Mouse (Mus musculus) liver, embryonic 11.5 days (tissue): ENCODE results near the gene Akt1. TPM values are rescaled to one million over a fixed set of nuclear protein-coding genes. Genes with fewer than 3 reads are reported as not detected.

Experiments
- ATAC-seq: fragments of 200-750 bp; cut with Nextera tagmentation; replicated peaks from 2 replicates; pipeline ENCODE4 v1.8.0; 2017; ENCODE audit warnings: moderate number of reproducible peaks, mild to moderate bottlenecking, moderate TSS enrichment, moderate library complexity; ENCODE audit not compliant: low FRiP score
- DNase-seq: peaks from one replicate; pipeline ENCODE4 v3.0.0-alpha.2; 2017; ENCODE audit warnings: low spot score
- H3K27ac ChIP-seq: fragments of 300-500 bp; sonication (generic); 2 replicates; pipeline ENCODE4 v1.5.1; 2014; ENCODE audit warnings: mild to moderate bottlenecking, low read depth, low read length, control low read depth
- H3K27me3 ChIP-seq: fragments of 300-500 bp; sonication (generic); replicated peaks from 2 replicates; pipeline ENCODE4 v1.6.1; 2014; ENCODE audit warnings: low read length, mixed read lengths; ENCODE audit not compliant: control insufficient read depth, insufficient read depth
- H3K36me3 ChIP-seq: fragments of 300-500 bp; sonication (generic); 2 replicates; pipeline ENCODE4 v1.6.1; 2014; ENCODE audit warnings: mild to moderate bottlenecking, low read length, moderate library complexity, mixed read lengths; ENCODE audit not compliant: control insufficient read depth, insufficient read depth
- H3K4me1 ChIP-seq: fragments of 300-500 bp; sonication (generic); replicated peaks from 2 replicates; pipeline ENCODE4 v1.6.1; 2014; ENCODE audit warnings: low read length, mixed read lengths; ENCODE audit not compliant: control insufficient read depth, insufficient read depth
- H3K4me2 ChIP-seq: fragments of 300-500 bp; sonication (generic); 2 replicates; pipeline ENCODE4 v1.6.1; 2014; ENCODE audit warnings: mild to moderate bottlenecking, control low read depth, moderate library complexity
- H3K4me3 ChIP-seq: fragments of 300-500 bp; sonication (generic); 2 replicates; pipeline ENCODE4 v1.5.1; 2014; ENCODE audit warnings: low read depth, low read length, control low read depth
- H3K9ac ChIP-seq: fragments of 300-500 bp; sonication (generic); 2 replicates; pipeline ENCODE4 v1.6.1; 2014; ENCODE audit warnings: low read depth, low read length, control low read depth
- H3K9me3 ChIP-seq: fragments of 300-500 bp; sonication (generic); 2 replicates; pipeline ENCODE4 v1.6.1; 2016; ENCODE audit warnings: low read length, inconsistent platforms, mixed read lengths; ENCODE audit not compliant: control insufficient read depth
- WGBS: fragments of 180-500 bp; shearing (Covaris S2); extraction: QIAGEN DNeasy Blood & Tissue Kit; methylation state at CpG from one replicate; pipeline ENCODE4 v1.1.7; 2014; 5-methylcytosine and 5-hydroxymethylcytosine counted together
- polyA plus RNA-seq: library from polyadenylated mRNA; unstranded; fragments of >200 nt; fragmentation: Nextera tagmentation; extraction: Ambion mirVana; gene quantifications from 2 replicates; pipeline ENCODE4 v1.2.1, GENCODE M21; 2014

Gene Akt1
- polyA plus RNA-seq, 1 experiment from 2014 or later, result 62.9 TPM

DNA sequence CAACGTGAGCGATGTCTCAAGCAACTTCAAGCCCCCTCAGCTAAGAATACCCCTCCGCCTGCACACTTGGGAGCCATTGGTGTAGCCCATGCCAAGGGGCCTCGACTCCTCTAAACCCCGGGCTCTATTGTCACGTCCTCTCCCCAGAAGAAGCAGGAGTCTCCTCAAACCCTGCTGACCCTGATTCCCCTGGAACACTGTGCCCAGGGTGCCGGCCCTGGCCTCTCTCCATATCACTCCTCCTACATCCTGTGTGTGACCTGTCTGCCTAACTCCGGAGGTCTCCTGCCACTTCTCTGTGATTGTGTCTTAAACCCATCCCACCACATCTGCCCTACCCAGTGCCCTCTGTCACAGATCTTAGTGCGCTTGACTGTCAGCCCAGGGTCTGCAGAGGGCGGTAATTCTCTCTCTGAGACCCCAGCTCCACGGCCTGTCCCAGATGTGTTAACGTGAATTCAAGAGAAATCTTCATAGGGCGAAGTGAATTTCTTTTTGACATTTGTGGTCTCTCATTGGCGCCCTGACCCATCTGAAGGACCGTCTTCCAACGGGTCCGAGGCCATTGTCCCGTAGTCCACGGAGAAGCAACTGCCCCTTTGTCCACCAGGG is 3.4 kb upstream of the Akt1 start:
- peaks cover 57% of the 10 kb centered on the region for H3K27me3 ChIP-seq
- H3K27ac ChIP-seq, result no peak overlapping the region

GRCm38 (mm10) chr12:112677076-112677475 is 2.4 kb upstream of the Akt1 start:
- H3K9ac ChIP-seq, result no peak overlapping the region
- no peak overlapping the region for H3K4me2 ChIP-seq
- no peak overlapping the region for H3K27ac ChIP-seq
- no peak for DNase-seq
- no peaks in the 10 kb centered on the region for H3K9me3 ChIP-seq
- no peaks in the 10 kb centered on the region for H3K36me3 ChIP-seq
- 63% methylated on average over 5 of the region's 5 CpGs for WGBS
- no peak for ATAC-seq
- H3K4me1 ChIP-seq, result peaks cover 28% of the 10 kb centered on the region
- peaks cover 48% of the 10 kb centered on the region for H3K27me3 ChIP-seq
- no peak overlapping the region for H3K4me3 ChIP-seq

More for the DNA sequence above, 3.4 kb upstream of the Akt1 start:
- Histone ChIP-seq H3K9ac (0 out of 2 replicates have a peak overlapping the region, but pooled peaks have one; percentile 67), H3K4me3 (peak overlapping the region; percentile 77), H3K4me2 (peak overlapping the region; percentile 98), H3K4me1 (peaks cover 18% of the 10 kb centered on the region), H3K36me3 (no peaks in the 10 kb centered on the region), H3K9me3 (no peaks in the 10 kb centered on the region)
- WGBS, result 24% methylated on average over 19 of the region's 19 CpGs
- no peak for ATAC-seq
- no peak for DNase-seq

DNA sequence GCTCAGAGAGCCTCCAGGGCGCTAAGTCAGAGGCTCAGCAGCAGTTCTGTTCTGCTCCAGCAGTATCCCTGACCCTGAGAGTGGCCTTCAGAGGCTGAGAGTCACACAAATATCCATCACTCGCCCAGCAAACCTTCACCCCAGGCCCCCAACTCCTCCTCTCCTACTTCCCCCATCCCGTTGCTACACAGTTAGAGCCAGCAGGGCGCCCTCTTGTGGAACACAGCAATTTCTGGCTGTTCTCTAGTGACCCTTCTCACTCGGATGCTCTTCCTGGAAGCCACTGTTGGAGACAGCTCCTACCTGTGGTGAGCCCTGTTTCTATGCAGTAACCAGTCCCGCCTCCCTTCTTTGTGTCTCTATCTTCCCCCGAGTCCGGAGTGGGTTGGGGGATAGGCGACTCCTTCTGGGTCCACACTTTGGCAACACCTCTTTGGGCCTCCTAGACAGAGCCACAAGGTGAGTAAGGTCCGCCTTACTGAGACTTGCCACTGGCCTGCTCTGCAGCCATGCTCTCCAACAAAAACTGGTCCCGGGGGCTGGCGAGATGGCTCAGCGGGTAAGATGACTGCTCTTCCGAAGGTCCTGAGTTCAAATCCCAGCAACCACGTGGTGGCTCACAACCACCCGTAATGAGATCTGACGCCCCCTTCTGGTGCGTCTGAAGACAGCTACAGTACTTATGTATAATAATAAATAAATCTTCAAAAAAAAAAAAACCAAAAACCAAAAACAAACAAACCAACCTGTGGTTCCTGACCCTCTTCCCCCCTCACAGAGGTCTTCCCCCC is 756 bp upstream of the Akt1 start:
- Histone ChIP-seq H3K27ac (peak overlapping the region; percentile 94), H3K9me3 (no peaks in the 10 kb centered on the region), H3K27me3 (peaks cover 34% of the 10 kb centered on the region), H3K36me3 (no peaks in the 10 kb centered on the region; the same call in 1 of the 2 replicates), H3K4me2 (peak overlapping the region; percentile 94), H3K4me3 (peak overlapping the region; percentile 98), H3K4me1 (peaks cover 44% of the 10 kb centered on the region), H3K9ac (peak overlapping the region; percentile 97)
- ATAC-seq (peak; percentile 62), DNase-seq (peak; percentile 79)
- 15% methylated on average over 18 of the region's 18 CpGs for WGBS

GRCm38 (mm10) chr12:112673576-112674091 is 1.1 kb downstream of the Akt1 start:
- H3K4me2 ChIP-seq, result peak overlapping the region; percentile 94
- peak overlapping the region; percentile 94 for H3K27ac ChIP-seq
- H3K9ac ChIP-seq, result peak overlapping the region; percentile 97
- H3K27me3 ChIP-seq, result peaks cover 16% of the 10 kb centered on the region
- no peaks in the 10 kb centered on the region for H3K9me3 ChIP-seq
- ATAC-seq (no peak), DNase-seq (peak; percentile 54)
- peaks cover 41% of the 10 kb centered on the region for H3K4me1 ChIP-seq
- H3K4me3 ChIP-seq, result peak overlapping the region; percentile 98
- peaks cover 10% of the 10 kb centered on the region for H3K36me3 ChIP-seq
- WGBS, result under 1% methylated on average over 48 of the region's 68 CpGs

DNA sequence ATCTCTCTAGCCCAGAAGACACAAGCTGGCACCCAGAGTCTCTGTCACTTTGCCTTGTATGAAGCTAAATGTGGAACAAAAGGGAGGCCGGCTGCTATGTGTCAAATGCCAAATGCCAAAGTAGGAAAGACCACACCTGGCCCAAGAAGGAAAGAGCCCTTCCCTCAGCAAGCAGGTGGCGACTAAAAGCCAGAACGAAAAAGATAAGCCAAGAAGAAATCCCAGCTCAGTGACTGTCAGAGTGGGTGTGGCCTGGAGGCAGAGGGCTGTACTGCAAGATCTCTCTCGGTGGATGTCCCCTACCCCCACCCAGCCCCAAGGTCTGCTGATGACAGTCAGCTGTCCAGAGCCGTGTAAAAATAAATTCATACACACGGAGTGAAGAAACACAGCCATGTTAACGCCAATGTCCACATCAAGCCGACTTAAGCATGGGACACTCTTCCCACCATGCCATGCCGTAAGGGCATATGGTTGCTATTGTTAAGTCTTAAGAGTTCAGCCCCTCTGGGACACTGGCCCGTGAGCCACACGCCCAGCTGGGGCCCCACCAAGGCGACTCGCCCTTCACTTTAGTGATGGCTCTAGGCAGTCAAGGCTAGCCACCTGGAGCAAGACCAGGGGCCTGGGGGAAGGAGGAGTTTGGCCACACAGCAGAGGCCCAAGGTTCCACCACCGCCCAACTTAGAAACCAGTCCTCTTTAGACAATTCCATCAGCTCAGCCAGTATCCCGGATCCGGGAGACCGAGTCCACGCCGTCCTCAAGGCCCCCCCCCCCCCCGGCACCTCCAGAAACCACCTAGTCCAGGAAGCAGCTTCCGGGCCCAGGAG is 1.7 kb downstream of the Akt1 start:
- Histone ChIP-seq H3K4me1 (peaks cover 43% of the 10 kb centered on the region), H3K9ac (peak overlapping the region; percentile 97), H3K27ac (peak overlapping the region; percentile 94), H3K27me3 (peaks cover 10% of the 10 kb centered on the region), H3K9me3 (no peaks in the 10 kb centered on the region), H3K4me2 (peak overlapping the region; percentile 94), H3K36me3 (peaks cover 13% of the 10 kb centered on the region), H3K4me3 (peak overlapping the region; percentile 98)
- DNase-seq (peak; percentile 55), ATAC-seq (peak; percentile 22; the same call in 1 of the 2 replicates)
- 8% methylated on average over 20 of the region's 21 CpGs for WGBS

DNA sequence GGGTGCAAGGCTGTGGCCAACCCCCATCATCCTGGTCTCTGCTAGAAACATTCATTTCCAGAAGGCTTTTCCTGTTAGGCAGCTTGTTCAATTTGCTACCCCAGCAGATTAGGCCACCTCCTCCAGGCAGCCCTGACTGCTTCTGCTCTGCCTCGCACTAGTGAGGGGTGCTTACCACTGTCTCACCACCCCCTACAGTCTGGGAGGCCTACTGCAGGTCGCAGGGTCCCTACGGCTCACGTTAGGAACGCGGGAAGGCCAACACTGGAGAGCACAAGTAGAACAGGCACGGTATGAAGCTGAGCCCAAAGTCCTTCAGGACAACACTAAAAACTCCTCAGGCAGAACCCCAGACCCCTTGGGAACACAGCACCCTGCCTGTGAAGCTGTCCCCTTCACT is 2.8 kb downstream of the Akt1 start:
- H3K4me1 ChIP-seq, result peaks cover 43% of the 10 kb centered on the region
- WGBS, result 77% methylated on average over 7 of the region's 7 CpGs
- H3K36me3 ChIP-seq, result peaks cover 17% of the 10 kb centered on the region
- H3K27me3 ChIP-seq, result no peaks in the 10 kb centered on the region
- no peak overlapping the region for H3K4me3 ChIP-seq
- 0 out of 2 replicates have a peak overlapping the region, but pooled peaks have one; percentile 17 for H3K9ac ChIP-seq
- DNase-seq (no peak), ATAC-seq (no peak)
- H3K4me2 ChIP-seq, result peak overlapping the region; percentile 94
- H3K27ac ChIP-seq, result no peak overlapping the region
- H3K9me3 ChIP-seq, result no peaks in the 10 kb centered on the region

- 0 out of 2 replicates have a peak overlapping the region, but pooled peaks have one; percentile 9 for H3K4me3 ChIP-seq
- H3K36me3 ChIP-seq, result peaks cover 17% of the 10 kb centered on the region
- ATAC-seq (no peak), DNase-seq (no peak)
- peaks cover 43% of the 10 kb centered on the region for H3K4me1 ChIP-seq
- no peaks in the 10 kb centered on the region for H3K27me3 ChIP-seq
- H3K4me2 ChIP-seq, result peak overlapping the region; percentile 94; the same call in 1 of the 2 replicates
- no peak overlapping the region for H3K27ac ChIP-seq
- WGBS, result 55% methylated on average over 9 of the region's 9 CpGs
- H3K9me3 ChIP-seq, result no peaks in the 10 kb centered on the region
- no peak overlapping the region for H3K9ac ChIP-seq
Observed at GRCm38 (mm10) chr12:112670718-112671393, 3.8 kb downstream of the Akt1 start.
